Mouse (Mus musculus) neutrophil, adult 5-6 weeks (primary cell): ENCODE measurements around the gene Gbx1. TPM values are rescaled to one million over a fixed set of nuclear protein-coding genes. Genes with fewer than 3 reads are reported as not detected.

Source experiments
- ATAC-seq: fragments of 151-379, 151-347 bp; 2 replicates; pipeline ENCODE4 v1.8.0; 2017; ENCODE audit warnings: mild to moderate bottlenecking, moderate TSS enrichment; ENCODE audit not compliant: insufficient number of reproducible peaks, poor library complexity, low FRiP score, severe bottlenecking; ENCODE audit errors: extremely low read depth
- total RNA-seq: library from RNA; stranded (forward); fragments of 200-1000 nt; gene quantifications from 2 replicates; pipeline ENCODE4 v1.2.3, GENCODE M21; 2017

Gene Gbx1
- total RNA-seq, 1 experiment from 2014 or later = not detected

- no peak for ATAC-seq
Measured at GRCm38 (mm10) chr5:24526190-24526888, 663 bp downstream of the Gbx1 start.

- ATAC-seq = no peak
Measured at GRCm38 (mm10) chr5:24525360-24526189, 1.4 kb downstream of the Gbx1 start.

DNA sequence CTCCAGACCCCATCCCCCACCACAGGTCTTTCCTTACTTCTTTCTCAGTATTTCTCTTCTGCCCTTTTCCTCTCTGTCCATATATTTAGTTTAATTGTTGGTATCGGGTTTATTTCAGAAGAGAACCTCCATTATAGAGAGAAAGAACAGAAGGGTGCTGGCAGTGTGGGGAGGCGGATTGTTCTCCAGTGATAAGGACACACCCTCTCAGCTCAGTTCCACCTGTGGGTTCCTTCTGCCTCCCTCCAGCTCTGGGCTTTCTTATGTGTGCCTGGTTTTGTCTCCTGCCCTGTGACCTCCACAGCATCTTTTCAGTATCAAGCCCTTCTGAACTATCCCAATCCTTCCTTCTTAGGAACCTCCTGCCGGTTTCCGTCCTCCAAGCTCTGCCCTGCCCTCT is 2.5 kb downstream of the Gbx1 start:
- ATAC-seq = no peak

DNA sequence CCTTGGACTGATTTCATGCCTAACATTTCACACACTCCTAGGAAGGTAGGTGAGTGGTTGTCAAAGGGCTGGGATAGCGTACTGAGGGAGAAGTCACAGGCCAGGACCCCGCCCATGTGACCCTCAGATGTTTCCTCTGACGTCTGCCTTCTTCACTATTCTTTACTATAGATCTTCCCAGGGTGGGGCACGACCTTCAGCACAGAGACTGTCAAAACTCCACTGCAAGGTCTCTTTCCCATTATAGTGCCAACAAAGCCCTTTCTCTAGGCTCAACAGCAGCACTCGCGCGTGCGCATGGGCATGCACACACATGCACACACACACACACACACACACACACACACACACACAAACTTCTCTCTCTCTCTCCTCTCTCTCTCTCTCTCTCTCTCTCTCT is 3.2 kb downstream of the Gbx1 start:
- ATAC-seq = no peak

- no peak for ATAC-seq
Measured at GRCm38 (mm10) chr5:24521366-24521765, 5.6 kb downstream of the Gbx1 start.

- no peak for ATAC-seq
Measured at GRCm38 (mm10) chr5:24512271-24512670, 14.7 kb downstream of the Gbx1 start.

GRCm38 (mm10) chr5:24510635-24511034 is 16.4 kb downstream of the Gbx1 start:
- ATAC-seq = no peak

DNA sequence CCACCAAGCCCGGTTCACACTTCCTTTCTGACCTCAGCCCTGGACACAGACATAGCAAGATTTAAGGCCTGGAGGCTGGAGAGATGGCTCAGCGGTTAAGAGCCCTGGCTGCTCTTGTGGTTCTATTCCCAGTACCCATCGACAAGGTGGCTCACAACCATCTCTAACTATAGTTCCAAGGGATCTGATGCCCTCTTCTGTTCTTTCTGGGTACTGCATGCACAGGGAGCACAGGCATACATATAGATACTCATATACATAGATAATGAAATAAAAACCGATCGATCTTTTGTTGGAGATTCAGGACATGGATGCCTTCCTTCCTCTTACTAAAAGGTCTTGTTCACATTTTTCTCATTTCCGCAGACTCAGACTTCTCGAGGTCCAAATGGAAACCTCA is 18.6 kb downstream of the Gbx1 start:
- ATAC-seq = no peak

DNA sequence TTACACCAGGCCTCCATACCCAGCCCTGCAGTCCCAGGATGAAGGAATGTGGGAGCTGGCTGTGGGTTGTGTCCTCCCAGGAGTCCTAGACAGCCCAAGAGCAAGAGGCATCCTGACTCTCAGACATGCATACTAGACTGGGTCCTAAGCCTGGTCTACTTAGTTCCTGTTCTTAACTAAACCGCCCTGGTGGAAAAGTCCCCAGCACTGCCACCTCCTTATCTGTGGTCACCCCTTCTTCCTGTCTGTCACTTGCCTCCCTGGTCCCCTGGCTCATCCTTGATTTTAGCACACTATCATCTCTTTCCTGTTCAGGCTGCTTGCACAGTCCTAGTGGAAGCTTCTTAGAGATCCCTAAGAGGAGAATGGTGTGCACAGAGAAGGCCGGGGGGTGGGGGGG is 21.5 kb downstream of the Gbx1 start:
- no peak for ATAC-seq

- ATAC-seq = no peak
Measured at GRCm38 (mm10) chr5:24502786-24503185, 24.2 kb downstream of the Gbx1 start.

DNA sequence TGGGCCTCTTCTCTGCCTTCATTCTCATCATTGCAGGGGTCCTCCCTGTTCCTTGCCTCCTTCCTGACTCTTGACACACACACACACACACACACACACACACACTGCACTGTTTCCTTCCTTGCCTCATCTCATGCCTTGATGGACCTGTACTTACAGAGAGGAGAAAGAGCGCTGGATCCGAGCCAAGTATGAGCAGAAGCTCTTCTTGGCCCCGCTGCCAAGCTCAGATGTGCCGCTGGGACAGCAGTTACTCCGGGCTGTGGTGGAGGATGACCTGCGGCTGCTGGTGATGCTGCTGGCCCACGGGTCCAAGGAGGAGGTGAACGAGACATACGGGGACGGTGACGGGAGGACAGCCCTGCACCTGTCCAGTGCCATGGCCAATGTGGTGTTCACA is 26.2 kb downstream of the Gbx1 start:
- no peak for ATAC-seq

DNA sequence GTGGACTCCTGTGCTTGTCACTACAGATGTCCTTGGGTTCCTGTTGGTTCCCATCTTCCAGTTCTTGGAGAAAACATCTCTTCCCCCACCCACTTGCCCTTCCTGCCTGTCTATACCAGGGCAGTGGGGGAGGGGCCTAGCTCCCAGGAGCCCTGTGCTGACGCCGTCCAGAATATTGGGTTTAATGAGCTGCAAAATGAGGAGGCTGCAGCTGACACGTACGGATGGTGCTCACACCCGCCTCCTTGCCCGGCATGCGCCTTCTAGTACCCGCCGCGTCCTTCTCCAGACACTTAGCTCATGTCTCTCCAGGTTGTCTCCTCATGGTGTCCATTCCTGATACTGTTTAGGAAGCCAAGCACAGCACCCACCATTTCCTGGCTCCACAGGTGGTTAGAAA is 27.9 kb downstream of the Gbx1 start:
- ATAC-seq = no peak

DNA sequence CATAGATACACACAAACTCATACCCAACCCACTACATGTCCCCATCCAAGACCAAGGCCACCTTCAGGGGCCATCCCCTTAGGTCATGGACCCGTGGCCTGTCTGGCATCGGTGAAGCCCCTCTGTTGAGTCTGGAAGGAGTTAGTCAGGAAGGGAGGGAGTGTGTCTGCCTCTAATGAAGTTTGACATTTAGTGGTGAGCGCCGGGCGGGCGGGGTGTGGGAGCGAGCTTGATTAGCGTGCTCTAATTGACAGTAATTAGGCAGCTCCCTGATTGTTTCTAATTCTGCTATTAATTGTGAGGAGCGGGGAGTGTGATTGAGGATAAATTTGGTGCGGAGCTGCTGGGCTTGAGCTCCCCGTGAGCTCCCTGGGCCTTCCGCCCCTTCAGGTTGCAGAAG is 29.5 kb downstream of the Gbx1 start:
- no peak for ATAC-seq

DNA sequence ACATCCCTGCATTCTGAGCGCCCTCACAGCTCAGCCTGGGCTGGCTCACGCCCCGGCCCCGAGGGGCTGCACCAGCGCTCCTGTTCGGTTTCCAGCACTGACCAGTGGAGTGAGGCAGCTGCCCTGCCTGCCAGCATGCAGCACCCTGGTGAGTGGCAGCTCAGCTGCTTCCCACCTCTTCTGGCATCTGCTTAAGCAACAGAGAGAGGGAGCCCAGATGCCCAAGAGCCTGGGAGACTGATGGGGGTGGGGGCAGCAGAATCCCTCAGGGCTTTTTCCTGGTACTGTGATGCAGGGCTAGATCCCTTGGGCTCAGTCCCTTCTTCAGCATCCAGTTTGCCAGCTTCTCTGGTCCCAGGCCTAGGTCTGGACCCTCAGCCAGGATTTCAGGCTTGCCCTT is 30.2 kb downstream of the Gbx1 start:
- no peak for ATAC-seq

DNA sequence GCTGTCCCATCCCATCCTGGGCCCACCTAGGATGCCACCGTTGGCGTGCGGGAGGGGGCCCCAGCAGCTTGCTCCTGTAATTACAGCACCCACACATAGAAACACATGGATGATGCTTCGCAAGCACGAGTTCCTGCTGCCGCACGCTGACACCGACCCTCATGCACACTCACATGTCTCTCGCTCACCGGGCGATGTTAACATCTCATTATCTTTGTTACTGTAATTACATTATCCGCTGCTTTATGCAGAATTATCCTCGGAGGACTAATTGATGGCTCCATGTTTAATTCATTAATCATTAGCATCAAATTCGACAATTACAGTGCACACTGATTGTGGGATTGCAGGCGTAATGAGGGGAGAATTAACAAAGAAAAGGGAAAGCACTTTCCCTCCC is 32.0 kb downstream of the Gbx1 start:
- ATAC-seq = no peak

- ATAC-seq = no peak
Measured at GRCm38 (mm10) chr5:24492546-24493285, 34.3 kb downstream of the Gbx1 start.

GRCm38 (mm10) chr5:24490413-24490920 is 36.5 kb downstream of the Gbx1 start:
- no peak for ATAC-seq

DNA sequence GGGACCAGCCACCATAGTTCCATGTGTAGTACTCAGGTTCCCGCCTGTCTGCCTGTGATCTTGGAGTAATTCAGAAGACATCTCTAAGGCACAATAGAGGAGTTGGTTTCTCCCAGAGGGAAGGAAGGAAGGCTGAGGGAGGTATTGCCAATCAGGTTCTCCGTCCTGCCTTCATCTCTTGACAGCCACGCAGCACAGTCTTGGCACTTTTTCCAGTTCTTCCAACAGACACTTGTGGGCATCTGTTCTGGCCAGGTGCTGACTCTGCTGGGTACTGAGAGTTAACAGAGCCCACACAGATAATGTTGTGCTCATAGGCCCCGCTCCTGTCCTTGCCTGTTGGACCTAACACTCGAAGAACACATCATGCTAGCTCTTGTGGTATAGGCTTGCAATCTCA is 40.3 kb downstream of the Gbx1 start:
- no peak for ATAC-seq

- no peak for ATAC-seq
Measured at GRCm38 (mm10) chr5:24486097-24486496, 40.9 kb downstream of the Gbx1 start.

- no peak for ATAC-seq
Measured at GRCm38 (mm10) chr5:24484963-24485362, 42.0 kb downstream of the Gbx1 start.
